Mouse (Mus musculus): ENCODE results near the gene Thada.
A peak's percentile ranks its signal among the peaks of the same experiment; 100 is the strongest.
"Not testable (repeated sequence)": the region's sequence is repeated elsewhere in the genome, so short reads cannot be mapped to it uniquely, and the experiment has no call there.

The Thada gene

GRCm38 (mm10) chr17:84260226-84260625, 205.8 kb downstream of the Thada start:
- no peak for DNase-seq (ENCODE audit: low spot score)

- DNase-seq (ENCODE audit: low spot score), result no peak
Observed at GRCm38 (mm10) chr17:84258638-84259261, 207.3 kb downstream of the Thada start.

GRCm38 (mm10) chr17:84257927-84258532, 208.0 kb downstream of the Thada start:
- no peak for DNase-seq (ENCODE audit: low spot score)

GRCm38 (mm10) chr17:84256278-84256819, 209.7 kb downstream of the Thada start:
- no peak for DNase-seq (ENCODE audit: low spot score)

- no peak for DNase-seq (ENCODE audit: low spot score)
Observed at GRCm38 (mm10) chr17:84255841-84256240, 210.2 kb downstream of the Thada start.

GRCm38 (mm10) chr17:84251426-84251825, 214.6 kb downstream of the Thada start:
- no peak for DNase-seq (ENCODE audit: low spot score)

GRCm38 (mm10) chr17:84244182-84244920, 221.7 kb downstream of the Thada start:
- DNase-seq (ENCODE audit: low spot score), result no peak

GRCm38 (mm10) chr17:84243759-84244158, 222.2 kb downstream of the Thada start:
- DNase-seq (ENCODE audit: low spot score), result no peak

- peak; percentile 32 for DNase-seq (ENCODE audit: low spot score)
Observed at GRCm38 (mm10) chr17:84241308-84241957, 224.6 kb downstream of the Thada start.

GRCm38 (mm10) chr17:84239679-84240292, 226.2 kb downstream of the Thada start:
- peak; percentile 37 for DNase-seq (ENCODE audit: low spot score)

- DNase-seq (ENCODE audit: low spot score), result no peak
Observed at GRCm38 (mm10) chr17:84238174-84238573, 227.8 kb downstream of the Thada start.

- DNase-seq (ENCODE audit: low spot score), result no peak
Observed at GRCm38 (mm10) chr17:84236781-84237557, 229.0 kb downstream of the Thada start.

- no peak for DNase-seq (ENCODE audit: low spot score)
Observed at GRCm38 (mm10) chr17:84235399-84235928, 230.5 kb downstream of the Thada start.

GRCm38 (mm10) chr17:84234785-84235184, 231.2 kb downstream of the Thada start:
- DNase-seq (ENCODE audit: low spot score), result not testable (repeated sequence)

GRCm38 (mm10) chr17:84233758-84234157, 232.2 kb downstream of the Thada start:
- DNase-seq (ENCODE audit: low spot score), result no peak

- peak; percentile 46 for DNase-seq (ENCODE audit: low spot score)
Observed at GRCm38 (mm10) chr17:84231361-84231760, 234.6 kb downstream of the Thada start.

GRCm38 (mm10) chr17:84228223-84228622, 237.8 kb downstream of the Thada start:
- DNase-seq (ENCODE audit: low spot score), result no peak

GRCm38 (mm10) chr17:84226681-84227080, 239.3 kb downstream of the Thada start:
- no peak for DNase-seq (ENCODE audit: low spot score)

GRCm38 (mm10) chr17:84226231-84226630, 239.8 kb downstream of the Thada start:
- peak; percentile 42 for DNase-seq (ENCODE audit: low spot score)

- no peak for DNase-seq (ENCODE audit: low spot score)
Observed at GRCm38 (mm10) chr17:84224217-84224887, 241.7 kb downstream of the Thada start.

All from T-cell, adult 2 months (primary cell).